Mouse (Mus musculus) heart, embryonic 14.5 days (tissue): ENCODE data around the gene Cyp2d10. TPM values are rescaled to one million over a fixed set of nuclear protein-coding genes. Genes with fewer than 3 reads are reported as not detected.
"Not testable (repeated sequence)": the region's sequence is repeated elsewhere in the genome, so short reads cannot be mapped to it uniquely, and the experiment has no call there.

Experiments
- ATAC-seq: fragments of 200-750 bp; cut with Nextera tagmentation; 2 replicates; pipeline ENCODE4 v1.8.0; 2017; ENCODE audit warnings: low read depth, moderate TSS enrichment; ENCODE audit not compliant: insufficient number of reproducible peaks, insufficient read depth, low FRiP score
- H3K27ac ChIP-seq, 2 experiments: fragments of 200-500 bp in 1 of 2; fragments of 300-500 bp in 1 of 2; sonication (generic) in 1 of 2; replicated peaks in 1 of 2; 2 replicates each; pipeline ENCODE4 v1.5.1; 2012 to 2014; ENCODE audit warnings: low read depth in 2 of 2, low read length in 2 of 2, control low read depth in 1 of 2, mild to moderate bottlenecking in 1 of 2, mixed read lengths in 1 of 2; ENCODE audit not compliant: control insufficient read depth in 1 of 2, insufficient read depth in 1 of 2
- H3K27me3 ChIP-seq: fragments of 300-500 bp; sonication (generic); 2 replicates; pipeline ENCODE4 v1.6.1; 2014; ENCODE audit warnings: mild to moderate bottlenecking, low read length, control low read depth; ENCODE audit not compliant: control insufficient read depth, insufficient read depth
- H3K36me3 ChIP-seq: fragments of 300-500 bp; sonication (generic); 2 replicates; pipeline ENCODE4 v1.6.1; 2014; ENCODE audit warnings: mild to moderate bottlenecking, control low read depth, low read length, mixed read lengths; ENCODE audit not compliant: control insufficient read depth, insufficient read depth
- H3K4me1 ChIP-seq, 2 experiments: fragments of 200-500 bp in 1 of 2; fragments of 300-500 bp in 1 of 2; sonication (generic) in 1 of 2; 2 replicates each; pipeline ENCODE4 v1.6.1; 2012 to 2014; ENCODE audit warnings: low read length in 2 of 2, control low read depth in 1 of 2, mixed read lengths in 1 of 2; ENCODE audit not compliant: control insufficient read depth in 2 of 2, insufficient read depth in 2 of 2
- H3K4me2 ChIP-seq: fragments of 300-500 bp; sonication (generic); 2 replicates; pipeline ENCODE4 v1.6.1; 2014; ENCODE audit warnings: mild to moderate bottlenecking, low read length
- H3K4me3 ChIP-seq, 2 experiments: fragments of 200-500 bp in 1 of 2; fragments of 300-500 bp in 1 of 2; sonication (generic) in 1 of 2; 2 replicates each; pipeline ENCODE4 v1.5.1; 2012 to 2014; ENCODE audit warnings: low read length in 2 of 2, mild to moderate bottlenecking in 2 of 2, control low read depth in 1 of 2, low read depth in 1 of 2, moderate library complexity in 1 of 2; ENCODE audit not compliant: control insufficient read depth in 1 of 2, insufficient read depth in 1 of 2
- H3K9ac ChIP-seq: fragments of 300-500 bp; sonication (generic); 2 replicates; pipeline ENCODE4 v1.6.1; 2014; ENCODE audit warnings: mild to moderate bottlenecking, low read length
- H3K9me3 ChIP-seq: fragments of 300-500 bp; sonication (generic); 2 replicates; pipeline ENCODE4 v1.6.1; 2016; ENCODE audit warnings: low read length, control low read depth; ENCODE audit not compliant: control insufficient read depth
- WGBS: fragments of 180-500 bp; shearing (Covaris S2); extraction: QIAGEN DNeasy Blood & Tissue Kit; methylation state at CpG from one replicate; pipeline ENCODE4 v1.1.7; 2014; 5-methylcytosine and 5-hydroxymethylcytosine counted together
- polyA plus RNA-seq: library from polyadenylated mRNA; unstranded; fragments of >200 nt; fragmentation: Nextera tagmentation; extraction: Ambion mirVana; gene quantifications from 2 replicates; pipeline ENCODE4 v1.2.1, GENCODE M21; 2014

The Cyp2d10 gene
- polyA plus RNA-seq, 1 experiment from 2014 or later = not detected

GRCm38 (mm10) chr15:82374437-82374836 lies 32.6 kb downstream of the Cyp2d10 start:
- peaks cover 4 to 20% of the 10 kb centered on the region in 2 experiments for H3K4me1 ChIP-seq
- no peak for ATAC-seq
- no peak overlapping the region for H3K4me3 ChIP-seq
- no peak overlapping the region for H3K27ac ChIP-seq
- WGBS = 84% methylated on average over 5 of the region's 5 CpGs
- peaks cover 11% of the 10 kb centered on the region; the same call in 1 of the 2 replicates for H3K36me3 ChIP-seq
- H3K9me3 ChIP-seq = no peaks in the 10 kb centered on the region
- no peak overlapping the region for H3K4me2 ChIP-seq
- no peak overlapping the region for H3K9ac ChIP-seq
- no peaks in the 10 kb centered on the region for H3K27me3 ChIP-seq

- ATAC-seq = no peak
- no peak overlapping the region for H3K9ac ChIP-seq
- 84% methylated on average over 5 of the region's 5 CpGs for WGBS
- H3K9me3 ChIP-seq = peaks cover 4% of the 10 kb centered on the region; the same call in 1 of the 2 replicates
- H3K36me3 ChIP-seq = peaks cover 11% of the 10 kb centered on the region; the same call in 1 of the 2 replicates
- no peaks in the 10 kb centered on the region for H3K27me3 ChIP-seq
- H3K4me1 ChIP-seq = peaks cover 2 to 21% of the 10 kb centered on the region in 2 experiments; a peak in 3 of 4 replicates
- no peak overlapping the region for H3K4me3 ChIP-seq
- no peak overlapping the region for H3K4me2 ChIP-seq
- no peak overlapping the region for H3K27ac ChIP-seq
These were observed 34.0 kb downstream of the Cyp2d10 start for GRCm38 (mm10) chr15:82372991-82373390.

- peaks cover 11% of the 10 kb centered on the region; the same call in 1 of the 2 replicates for H3K36me3 ChIP-seq
- no peak for ATAC-seq
- WGBS = 92% methylated on average over 6 of the region's 6 CpGs
- H3K4me1 ChIP-seq = peaks cover 2 to 17% of the 10 kb centered on the region in 2 experiments; a peak in 3 of 4 replicates
- no peak overlapping the region for H3K9ac ChIP-seq
- no peak overlapping the region for H3K27ac ChIP-seq
- H3K4me2 ChIP-seq = no peak overlapping the region
- H3K9me3 ChIP-seq = peaks cover 4% of the 10 kb centered on the region; the same call in 1 of the 2 replicates
- no peaks in the 10 kb centered on the region for H3K27me3 ChIP-seq
- H3K4me3 ChIP-seq = no peak overlapping the region
These were observed 34.5 kb downstream of the Cyp2d10 start for GRCm38 (mm10) chr15:82372446-82372845.

- Histone ChIP-seq H3K27ac (no peak overlapping the region), H3K4me2 (no peak overlapping the region), H3K27me3 (no peaks in the 10 kb centered on the region), H3K9ac (no peak overlapping the region), H3K4me1 (peaks cover 0 to 7% of the 10 kb centered on the region in 2 experiments; a peak in 1 of 4 replicates), H3K4me3 (no peak overlapping the region), H3K9me3 (peaks cover 4% of the 10 kb centered on the region; the same call in 1 of the 2 replicates), H3K36me3 (peaks cover 5% of the 10 kb centered on the region; the same call in 1 of the 2 replicates)
- 74% methylated on average over 1 of the region's 1 CpGs for WGBS
- ATAC-seq = no peak
These were observed 38.1 kb downstream of the Cyp2d10 start for GRCm38 (mm10) chr15:82368851-82369250.

GRCm38 (mm10) chr15:82368146-82368545 lies 38.8 kb downstream of the Cyp2d10 start:
- H3K36me3 ChIP-seq = no peaks in the 10 kb centered on the region; the same call in 1 of the 2 replicates
- no peak overlapping the region for H3K27ac ChIP-seq
- no peak for ATAC-seq

GRCm38 (mm10) chr15:82364561-82364960 lies 42.4 kb downstream of the Cyp2d10 start:
- Histone ChIP-seq H3K27ac (peak overlapping the region in 1 of 2 experiments; percentile 44; a peak in 1 of 4 replicates), H3K4me3 (peak overlapping the region in 1 of 2 experiments; percentile 32; a peak in 2 of 4 replicates), H3K4me1 (peaks cover 7 to 15% of the 10 kb centered on the region in 2 experiments), H3K4me2 (0 out of 2 replicates have a peak overlapping the region, but pooled peaks have one; percentile 29)
- not testable (repeated sequence) for H3K9me3 ChIP-seq, H3K27me3 ChIP-seq, ATAC-seq, H3K36me3 ChIP-seq, H3K9ac ChIP-seq
- WGBS = 3% methylated on average over 6 of the region's 9 CpGs

More at GRCm38 (mm10) chr15:82368146-82368545, 38.8 kb downstream of the Cyp2d10 start:
- peaks cover 4% of the 10 kb centered on the region; the same call in 1 of the 2 replicates for H3K9me3 ChIP-seq
- WGBS = 83% methylated on average over 4 of the region's 4 CpGs
- no peak overlapping the region for H3K4me2 ChIP-seq
- H3K27me3 ChIP-seq = no peaks in the 10 kb centered on the region
- no peak overlapping the region for H3K4me3 ChIP-seq
- H3K4me1 ChIP-seq = peaks cover 0 to 7% of the 10 kb centered on the region in 2 experiments; a peak in 1 of 4 replicates
- H3K9ac ChIP-seq = no peak overlapping the region

GRCm38 (mm10) chr15:82363801-82364200 lies 43.2 kb downstream of the Cyp2d10 start:
- not testable (repeated sequence) for H3K4me3 ChIP-seq, H3K36me3 ChIP-seq, H3K27ac ChIP-seq, H3K9ac ChIP-seq, H3K27me3 ChIP-seq, H3K4me2 ChIP-seq, H3K9me3 ChIP-seq, ATAC-seq
- H3K4me1 ChIP-seq = peaks cover 9 to 14% of the 10 kb centered on the region in 2 experiments
- WGBS = 38% methylated on average over 7 of the region's 12 CpGs
